Mouse (Mus musculus) urinary bladder, postnatal 14 days (tissue): ENCODE data around the gene Bcar3.

Source experiments
- DNase-seq: peaks from one replicate; pipeline ENCODE4 v3.0.0; 2021; ENCODE audit warnings: low spot score

Bcar3 gene

DNA sequence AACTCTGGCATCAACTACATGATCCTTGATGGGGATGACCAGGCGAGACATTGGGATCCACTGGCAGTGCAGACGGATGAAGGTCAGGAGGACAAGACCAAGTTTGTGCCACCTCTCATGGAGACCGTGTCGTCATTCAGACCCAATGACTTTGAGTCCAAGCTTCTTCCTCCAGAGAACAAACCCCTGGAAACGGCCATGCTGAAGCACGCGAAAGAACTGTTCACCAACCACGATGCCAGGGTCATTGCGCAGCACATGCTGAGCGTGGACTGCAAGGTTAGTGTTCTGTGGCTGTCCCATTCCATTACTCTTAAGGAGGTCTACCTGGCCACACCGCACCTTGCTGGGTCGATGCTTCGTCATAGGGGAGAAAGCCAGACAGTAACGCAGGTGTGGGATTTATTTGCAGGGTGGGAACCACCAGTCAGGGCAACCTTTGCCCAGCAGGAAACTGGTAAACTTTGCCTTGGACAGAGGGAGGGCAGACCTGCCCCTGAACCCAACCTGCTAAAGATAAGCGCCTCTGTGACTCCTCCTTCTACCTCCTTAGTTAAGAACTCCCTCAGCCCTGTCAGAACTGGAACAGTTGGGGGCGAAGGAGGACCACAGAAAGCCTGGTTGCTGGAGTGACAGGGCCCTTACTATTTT, 218.9 kb downstream of the Bcar3 start:
- peak; percentile 47 for DNase-seq

- DNase-seq: no peak
Measured at GRCm38 (mm10) chr3:122515568-122516326, 221.8 kb downstream of the Bcar3 start.

DNA sequence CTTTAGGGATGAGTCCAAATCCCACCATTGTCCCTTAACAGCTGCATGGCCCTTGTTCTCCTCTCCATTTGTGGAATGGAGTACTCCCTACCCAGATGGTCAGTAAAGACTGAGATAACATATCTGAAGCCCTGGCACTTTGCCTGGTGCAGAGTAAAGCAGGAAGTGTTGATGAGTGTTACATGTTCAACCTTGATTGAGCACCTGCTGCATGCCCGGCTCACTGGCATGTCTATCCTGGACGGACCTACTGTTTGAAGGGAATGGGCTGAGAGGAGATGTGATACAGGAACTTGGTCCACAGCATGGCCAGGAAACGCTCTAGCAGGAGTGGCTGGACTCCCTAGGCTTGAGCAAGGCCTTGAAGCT, 222.4 kb downstream of the Bcar3 start:
- DNase-seq: no peak

- no peak for DNase-seq
Measured at GRCm38 (mm10) chr3:122517726-122518125, 223.8 kb downstream of the Bcar3 start.

DNA sequence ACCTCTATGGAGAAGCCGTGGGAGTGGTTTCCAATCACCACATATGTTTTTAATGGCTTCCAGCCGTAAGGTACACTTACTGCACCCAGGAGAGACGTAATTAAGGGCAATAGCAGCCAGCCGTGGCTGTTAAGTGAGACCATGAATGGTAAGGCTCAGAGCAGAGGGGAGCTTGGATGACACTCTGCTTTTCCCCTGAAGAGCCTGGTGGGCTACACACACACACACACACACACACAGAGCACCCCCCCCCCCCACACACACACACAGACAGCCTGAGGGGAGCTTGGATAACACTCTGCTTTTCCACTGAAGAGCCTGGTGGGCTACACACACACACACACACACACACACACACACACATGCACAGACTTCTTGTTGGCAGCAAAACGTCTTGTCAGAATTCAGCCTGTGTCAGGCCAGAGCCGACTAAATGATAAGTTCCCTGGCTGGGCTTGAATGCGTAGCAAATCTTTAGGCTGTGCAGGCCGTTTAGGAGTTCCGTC, 224.3 kb downstream of the Bcar3 start:
- DNase-seq: no peak

DNA sequence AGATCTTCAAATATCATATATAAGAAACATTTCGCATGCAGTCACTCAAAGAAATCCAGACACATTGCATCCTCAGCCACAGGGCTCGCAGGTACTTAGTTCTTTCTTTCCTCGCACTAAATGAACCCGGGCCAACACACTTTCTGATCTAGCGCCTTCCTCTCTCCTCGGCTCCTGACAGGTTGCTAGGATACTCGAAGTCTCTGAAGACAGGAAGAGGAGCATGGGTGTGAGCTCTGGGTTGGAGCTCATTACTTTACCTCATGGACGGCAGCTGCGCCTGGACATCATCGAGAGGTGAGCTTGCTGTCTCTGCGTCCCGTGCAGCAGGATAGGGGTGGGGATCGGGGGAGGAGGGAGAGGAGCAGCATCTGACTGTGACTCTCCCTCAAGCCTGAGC, 225.1 kb downstream of the Bcar3 start:
- no peak for DNase-seq

- DNase-seq: no peak
Measured at GRCm38 (mm10) chr3:122520365-122520764, 226.4 kb downstream of the Bcar3 start.

GRCm38 (mm10) chr3:122520875-122521274, 226.9 kb downstream of the Bcar3 start:
- no peak for DNase-seq

DNA sequence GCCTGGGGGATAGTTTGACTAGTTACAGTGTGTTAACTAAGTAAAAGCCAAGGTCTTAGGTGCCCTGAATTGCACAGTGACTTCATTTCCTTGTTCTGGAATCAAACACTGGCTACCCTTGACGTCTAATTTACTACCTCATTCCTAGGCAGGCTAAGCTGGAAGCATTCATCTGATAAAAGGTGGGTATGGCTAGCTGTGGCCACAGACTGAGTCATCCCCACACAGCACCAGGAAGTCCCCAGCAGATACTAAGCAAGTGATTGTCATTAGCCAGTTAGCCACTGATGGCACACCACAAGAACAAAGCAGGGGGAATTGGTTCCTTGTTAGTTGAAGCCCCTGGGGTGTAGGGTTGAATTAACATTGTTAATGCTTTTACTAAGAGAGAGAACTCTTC, 227.4 kb downstream of the Bcar3 start:
- no peak for DNase-seq

- DNase-seq: no peak
Measured at GRCm38 (mm10) chr3:122528477-122528876, 234.5 kb downstream of the Bcar3 start.

GRCm38 (mm10) chr3:122535938-122536703, 242.2 kb downstream of the Bcar3 start:
- DNase-seq: no peak

DNA sequence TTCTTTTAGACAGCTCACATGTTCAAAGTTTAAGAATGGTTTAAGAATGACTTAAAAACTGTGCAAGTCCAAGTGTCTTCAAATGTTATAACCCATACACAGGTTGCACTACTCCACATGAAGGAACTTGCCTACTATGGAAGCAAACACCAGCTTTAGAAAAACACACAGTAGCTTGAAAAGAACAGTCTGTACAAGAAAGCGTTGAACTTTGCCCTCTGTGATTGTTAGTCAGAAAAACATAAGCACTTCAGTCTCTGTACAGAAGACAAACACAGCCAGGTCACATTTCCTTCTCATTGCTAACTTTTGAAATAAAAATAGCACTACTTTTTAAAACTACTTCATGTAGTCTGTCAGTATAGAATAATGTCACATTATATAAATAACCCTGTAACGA, 244.9 kb downstream of the Bcar3 start:
- DNase-seq: no peak

- DNase-seq: no peak
Measured at GRCm38 (mm10) chr3:122539961-122540690, 246.2 kb downstream of the Bcar3 start.

GRCm38 (mm10) chr3:122540918-122541317, 247.0 kb downstream of the Bcar3 start:
- no peak for DNase-seq

GRCm38 (mm10) chr3:122545346-122545745, 251.4 kb downstream of the Bcar3 start:
- no peak for DNase-seq

GRCm38 (mm10) chr3:122547469-122547868, 253.5 kb downstream of the Bcar3 start:
- DNase-seq: no peak

- no peak for DNase-seq
Measured at GRCm38 (mm10) chr3:122551174-122551573, 257.2 kb downstream of the Bcar3 start.

GRCm38 (mm10) chr3:122557766-122558165, 263.8 kb downstream of the Bcar3 start:
- DNase-seq: no peak

DNA sequence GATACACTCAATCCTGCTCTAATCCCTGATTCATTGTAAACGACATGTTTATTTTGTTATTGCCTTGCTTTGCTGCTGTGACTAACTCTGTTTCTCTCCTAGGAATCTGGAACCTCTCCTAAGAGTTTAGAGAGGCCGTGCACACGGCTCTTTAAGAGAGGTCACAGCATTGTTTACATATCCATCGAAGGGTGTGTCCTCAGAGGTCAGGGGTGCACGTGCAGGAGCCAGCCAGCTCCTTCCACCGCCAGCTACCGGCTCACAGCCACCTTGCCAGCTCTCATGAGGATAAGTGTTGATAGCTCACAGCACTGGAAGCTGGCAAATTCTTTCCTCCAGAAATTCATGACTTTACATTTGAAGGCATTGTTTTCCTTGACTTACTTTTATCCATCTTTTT, 271.3 kb downstream of the Bcar3 start:
- DNase-seq: no peak

GRCm38 (mm10) chr3:122566112-122566511, 272.2 kb downstream of the Bcar3 start:
- DNase-seq: no peak

- DNase-seq: no peak
Measured at GRCm38 (mm10) chr3:122566549-122566948, 272.6 kb downstream of the Bcar3 start.
